Mouse (Mus musculus) stomach, embryonic 16.5 days (tissue): ENCODE results near the gene Prdm11. TPM values are rescaled to one million over a fixed set of nuclear protein-coding genes. Genes with fewer than 3 reads are reported as not detected.

Source experiments
- ATAC-seq: fragments of 200-750 bp; cut with Nextera tagmentation; 2 replicates; pipeline ENCODE4 v1.8.0; 2017; ENCODE audit warnings: moderate number of reproducible peaks, moderate TSS enrichment; ENCODE audit not compliant: insufficient read depth, low FRiP score
- H3K27ac ChIP-seq: fragments of 300-500 bp; sonication (generic); 2 replicates; pipeline ENCODE4 v1.5.1; 2014; ENCODE audit warnings: low read length
- H3K27me3 ChIP-seq: fragments of 300-500 bp; sonication (generic); 2 replicates; pipeline ENCODE4 v1.6.1; 2014; ENCODE audit warnings: low read length, control low read depth, mixed read lengths; ENCODE audit not compliant: control insufficient read depth, insufficient read depth
- H3K36me3 ChIP-seq: fragments of 300-500 bp; sonication (generic); 2 replicates; pipeline ENCODE4 v1.6.1; 2014; ENCODE audit warnings: low read length; ENCODE audit not compliant: control insufficient read depth, insufficient read depth
- H3K4me1 ChIP-seq: fragments of 300-500 bp; sonication (generic); 2 replicates; pipeline ENCODE4 v1.6.1; 2014; ENCODE audit warnings: low read length, control low read depth, mixed read lengths; ENCODE audit not compliant: control insufficient read depth, insufficient read depth
- H3K4me2 ChIP-seq: fragments of 300-500 bp; sonication (generic); 2 replicates; pipeline ENCODE4 v1.6.1; 2014; ENCODE audit warnings: low read depth, low read length, mixed read lengths
- H3K4me3 ChIP-seq: fragments of 300-500 bp; sonication (generic); replicated peaks from 2 replicates; pipeline ENCODE4 v1.5.1; 2014; ENCODE audit warnings: mild to moderate bottlenecking, low read length
- H3K9ac ChIP-seq: fragments of 300-500 bp; sonication (generic); 2 replicates; pipeline ENCODE4 v1.6.1; 2014; ENCODE audit warnings: low read length
- H3K9me3 ChIP-seq: fragments of 300-500 bp; sonication (generic); replicated peaks from 2 replicates; pipeline ENCODE4 v1.6.1; 2016; ENCODE audit warnings: low read length, control low read depth; ENCODE audit not compliant: control insufficient read depth
- WGBS: fragments of 180-500 bp; shearing (Covaris S2); extraction: QIAGEN DNeasy Blood & Tissue Kit; methylation state at CpG from one replicate; pipeline ENCODE4 v1.1.7; 2014; 5-methylcytosine and 5-hydroxymethylcytosine counted together
- polyA plus RNA-seq: library from polyadenylated mRNA; unstranded; fragments of >200 nt; fragmentation: Nextera tagmentation; extraction: Ambion mirVana; gene quantifications from 2 replicates; pipeline ENCODE4 v1.2.1, GENCODE M21; 2015

Prdm11 gene
- polyA plus RNA-seq, 1 experiment from 2014 or later = 9.9 TPM

DNA sequence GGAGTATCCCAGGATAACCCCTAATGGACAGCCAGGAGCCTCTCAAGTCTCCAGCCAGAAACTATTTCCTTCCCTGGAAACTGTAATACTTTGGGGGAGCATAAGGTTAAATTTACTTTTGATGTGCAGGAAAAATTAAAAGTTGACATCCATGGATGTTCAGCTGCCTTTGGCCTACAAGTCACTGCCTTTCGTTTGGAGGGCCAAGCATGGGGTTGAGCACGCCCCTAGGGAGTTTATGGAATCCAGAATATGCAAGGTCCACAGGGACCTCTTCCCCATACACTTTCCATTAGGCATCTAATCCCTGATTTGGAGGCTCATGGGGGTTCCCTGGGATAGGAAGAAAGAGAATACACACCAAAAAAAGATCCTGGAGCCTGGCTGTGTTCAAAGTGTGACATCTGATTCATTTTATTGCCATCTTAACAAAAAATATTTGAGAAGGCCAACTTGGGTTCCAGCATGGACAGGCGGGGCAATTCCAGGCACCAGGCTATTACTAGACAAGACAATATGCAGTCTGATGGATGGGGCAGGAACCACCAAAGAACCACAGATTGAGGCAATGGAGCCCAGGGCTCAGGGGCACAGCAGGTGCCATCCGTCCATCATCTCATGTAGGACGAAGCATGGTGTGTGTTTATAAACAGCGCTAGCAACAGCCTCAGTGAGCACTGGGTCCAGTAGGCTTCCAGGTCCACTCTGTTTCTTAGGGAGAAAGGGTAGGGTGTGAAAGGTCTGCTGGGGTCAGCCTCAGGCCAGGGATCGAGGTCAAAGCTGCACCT is 61.5 kb downstream of the Prdm11 start:
- ATAC-seq = no peak
- H3K9ac ChIP-seq = no peak overlapping the region
- 73% methylated on average over 7 of the region's 7 CpGs for WGBS
- no peak overlapping the region for H3K4me3 ChIP-seq
- peaks cover 21% of the 10 kb centered on the region for H3K4me1 ChIP-seq
- H3K9me3 ChIP-seq = no peaks in the 10 kb centered on the region
- 0 out of 2 replicates have a peak, but pooled peaks cover 9% of the 10 kb centered on the region for H3K36me3 ChIP-seq
- H3K4me2 ChIP-seq = no peak overlapping the region
- no peak overlapping the region for H3K27ac ChIP-seq
- no peaks in the 10 kb centered on the region for H3K27me3 ChIP-seq

DNA sequence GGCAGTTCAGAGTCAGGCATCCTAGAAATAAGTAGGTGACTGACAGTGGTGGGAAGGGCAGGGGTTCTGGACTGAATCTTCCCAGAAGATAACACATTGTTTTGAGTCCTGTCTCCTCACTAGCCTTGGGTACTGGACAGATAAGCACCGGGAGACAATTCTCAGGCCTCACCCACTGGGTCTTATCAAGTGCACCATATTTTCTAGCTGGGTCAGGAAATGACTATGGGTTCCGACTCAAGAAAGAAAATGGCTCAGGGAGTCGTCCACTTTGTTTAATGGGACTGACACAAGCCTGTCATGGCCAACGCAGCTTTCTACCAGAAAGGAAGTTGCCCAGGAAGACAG is 62.7 kb downstream of the Prdm11 start:
- no peak for ATAC-seq

DNA sequence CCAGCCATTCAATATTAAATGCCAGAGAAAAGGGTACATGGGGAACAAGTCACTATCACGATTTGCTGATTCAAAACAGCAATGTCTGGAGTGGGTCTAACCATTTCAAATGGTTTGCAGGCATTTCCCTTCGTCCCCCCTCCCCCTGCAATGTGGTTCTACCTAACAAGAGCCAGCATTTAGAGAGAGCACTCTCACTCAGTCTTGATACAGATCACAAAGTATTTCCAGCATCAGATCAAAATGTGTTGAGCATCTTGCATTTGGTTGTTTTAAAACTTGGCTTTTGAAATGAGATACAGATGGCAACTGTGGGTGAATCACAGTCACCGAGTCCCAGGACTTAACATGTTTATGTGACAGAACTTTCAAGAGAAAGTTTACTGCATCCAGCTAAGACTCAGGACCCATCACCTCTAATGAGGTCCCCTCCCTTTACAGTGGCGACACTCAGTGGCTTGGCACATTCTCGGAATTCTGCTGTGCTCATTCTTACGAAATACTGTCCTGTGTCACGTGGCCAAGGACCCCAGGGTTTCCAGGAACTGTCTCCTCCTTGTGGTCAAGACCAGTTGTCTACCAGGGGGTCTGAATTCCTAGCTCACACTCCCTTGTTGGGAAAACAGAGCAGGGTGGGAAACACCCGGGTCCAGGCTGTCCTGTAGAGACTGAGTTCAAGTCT is 63.2 kb downstream of the Prdm11 start:
- ATAC-seq = no peak
- WGBS = 62% methylated on average over 8 of the region's 8 CpGs
- Histone ChIP-seq H3K4me3 (no peak overlapping the region), H3K27ac (no peak overlapping the region), H3K9me3 (no peaks in the 10 kb centered on the region), H3K9ac (no peak overlapping the region), H3K4me2 (no peak overlapping the region), H3K36me3 (0 out of 2 replicates have a peak, but pooled peaks cover 12% of the 10 kb centered on the region), H3K27me3 (no peaks in the 10 kb centered on the region), H3K4me1 (peaks cover 5% of the 10 kb centered on the region)

More for the DNA sequence above, 62.7 kb downstream of the Prdm11 start:
- Histone ChIP-seq H3K27me3 (no peaks in the 10 kb centered on the region), H3K36me3 (0 out of 2 replicates have a peak, but pooled peaks cover 12% of the 10 kb centered on the region), H3K4me1 (peaks cover 10% of the 10 kb centered on the region), H3K4me3 (no peak overlapping the region), H3K9me3 (no peaks in the 10 kb centered on the region), H3K27ac (no peak overlapping the region), H3K9ac (no peak overlapping the region), H3K4me2 (no peak overlapping the region)
- WGBS = 71% methylated on average over 4 of the region's 4 CpGs

DNA sequence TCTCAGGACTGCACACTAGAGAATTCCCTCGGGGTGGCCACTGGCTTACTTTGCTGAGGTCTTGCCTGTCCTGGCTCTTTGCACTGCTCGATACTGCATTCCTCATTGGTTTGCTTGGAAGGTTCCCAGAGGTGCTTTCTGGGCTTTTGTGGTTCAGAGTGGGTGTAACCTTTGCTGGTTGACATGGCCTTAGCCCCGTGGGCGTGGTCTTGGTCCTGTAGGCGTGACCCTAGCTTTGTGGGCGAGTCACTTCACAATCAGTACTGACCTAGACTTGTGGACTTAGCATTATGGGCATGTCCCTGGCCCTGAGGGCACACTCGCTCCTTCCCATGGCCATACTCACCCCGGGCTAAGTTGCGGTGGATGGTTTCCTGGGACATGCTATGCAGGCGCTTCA is 65.8 kb downstream of the Prdm11 start:
- Histone ChIP-seq H3K4me2 (no peak overlapping the region), H3K36me3 (peaks cover 9% of the 10 kb centered on the region), H3K4me3 (no peak overlapping the region), H3K27me3 (no peaks in the 10 kb centered on the region), H3K9ac (no peak overlapping the region), H3K4me1 (no peaks in the 10 kb centered on the region), H3K27ac (no peak overlapping the region), H3K9me3 (no peaks in the 10 kb centered on the region)
- no peak for ATAC-seq
- 86% methylated on average over 10 of the region's 10 CpGs for WGBS

DNA sequence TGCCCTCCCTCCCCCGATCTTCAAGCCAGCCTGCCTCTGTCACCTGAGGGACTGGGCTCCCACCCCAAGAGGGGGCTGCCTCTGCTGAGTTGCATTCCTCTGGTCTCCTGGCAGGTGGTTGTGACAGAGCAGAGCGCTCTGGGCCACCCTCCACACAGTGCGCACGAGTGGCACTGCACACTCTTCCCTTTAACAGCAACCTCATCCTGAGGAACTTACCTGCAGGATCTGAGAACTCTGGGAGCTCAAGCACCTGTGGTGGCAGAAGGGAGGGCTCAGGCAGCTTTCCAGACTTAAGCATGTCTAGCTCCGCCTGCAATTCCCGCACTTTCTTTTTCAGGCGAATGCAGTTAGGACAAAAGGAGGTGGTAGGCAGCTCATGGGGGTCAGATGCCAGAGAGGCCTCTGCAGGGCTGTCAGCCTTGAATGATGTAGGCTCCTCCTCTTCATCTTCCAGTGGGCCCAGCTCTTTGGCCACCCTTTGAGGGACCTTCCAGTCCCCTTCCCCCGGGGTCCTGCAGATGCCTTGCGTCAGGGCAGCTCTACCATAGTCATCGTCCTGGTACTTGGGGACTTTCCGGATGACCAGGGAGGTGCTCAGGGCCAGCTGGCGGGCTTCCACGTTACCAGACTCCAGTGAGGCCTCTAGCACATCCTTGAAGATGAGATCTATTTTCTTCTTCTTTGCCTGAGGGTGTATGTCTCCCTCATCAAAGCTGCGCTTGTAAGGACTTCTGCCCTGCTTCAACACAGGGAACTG is 70.8 kb downstream of the Prdm11 start:
- ATAC-seq = no peak
- Histone ChIP-seq H3K4me3 (no peak overlapping the region), H3K4me2 (no peak overlapping the region), H3K27me3 (no peaks in the 10 kb centered on the region), H3K9me3 (no peaks in the 10 kb centered on the region), H3K36me3 (peaks cover 35% of the 10 kb centered on the region), H3K9ac (no peak overlapping the region), H3K27ac (no peak overlapping the region), H3K4me1 (no peaks in the 10 kb centered on the region)
- WGBS = 73% methylated on average over 14 of the region's 14 CpGs

DNA sequence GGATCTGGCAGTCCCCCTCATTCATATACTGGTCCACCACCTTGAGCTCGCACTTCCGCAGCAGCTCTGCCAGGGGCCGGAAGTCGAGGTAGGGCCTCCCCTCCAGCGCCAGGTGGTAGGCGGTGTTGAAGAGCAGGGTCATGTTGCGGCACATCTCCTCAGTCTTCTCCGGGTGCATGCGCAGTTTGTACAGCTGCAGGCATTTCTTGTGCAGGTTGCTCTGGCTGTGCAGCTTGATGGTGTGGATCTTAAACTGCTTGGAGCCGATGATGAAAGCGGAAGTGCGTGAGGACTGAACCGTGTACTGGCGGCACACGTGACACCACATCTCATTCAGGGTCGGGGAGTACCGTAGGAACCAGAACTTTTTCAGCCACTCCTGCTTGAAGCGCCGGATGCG is 72.3 kb downstream of the Prdm11 start:
- WGBS = 96% methylated on average over 20 of the region's 20 CpGs
- Histone ChIP-seq H3K9me3 (no peaks in the 10 kb centered on the region), H3K36me3 (peaks cover 34% of the 10 kb centered on the region), H3K27ac (no peak overlapping the region), H3K4me2 (no peak overlapping the region), H3K4me3 (no peak overlapping the region), H3K4me1 (no peaks in the 10 kb centered on the region; the same call in 1 of the 2 replicates), H3K27me3 (no peaks in the 10 kb centered on the region), H3K9ac (no peak overlapping the region)
- ATAC-seq = no peak

DNA sequence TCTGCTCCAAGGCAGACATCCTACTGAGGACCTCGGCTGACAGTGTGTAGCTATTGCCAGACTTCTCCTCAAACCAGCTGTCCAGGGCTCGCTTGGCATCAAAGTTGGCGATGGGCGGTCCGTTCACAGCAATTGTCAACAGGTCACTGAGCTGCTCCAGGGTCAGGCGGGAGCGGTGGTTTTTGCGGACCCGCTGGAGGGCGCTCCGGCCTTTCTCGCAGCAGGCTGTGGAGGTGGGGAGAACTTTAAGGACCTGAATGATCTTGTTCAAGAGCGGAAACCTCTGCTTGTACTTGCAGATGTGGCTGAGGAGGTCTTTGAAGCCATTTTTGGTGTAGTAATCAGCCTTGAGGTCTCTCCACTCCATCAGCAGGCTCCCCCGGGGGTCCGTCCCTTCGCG is 73.9 kb downstream of the Prdm11 start:
- H3K4me1 ChIP-seq = peaks cover 14% of the 10 kb centered on the region
- peaks cover 35% of the 10 kb centered on the region for H3K36me3 ChIP-seq
- no peak overlapping the region for H3K4me3 ChIP-seq
- WGBS = 89% methylated on average over 17 of the region's 17 CpGs
- no peak overlapping the region for H3K4me2 ChIP-seq
- ATAC-seq = no peak
- no peaks in the 10 kb centered on the region for H3K27me3 ChIP-seq
- no peaks in the 10 kb centered on the region for H3K9me3 ChIP-seq
- no peak overlapping the region for H3K27ac ChIP-seq
- H3K9ac ChIP-seq = no peak overlapping the region

DNA sequence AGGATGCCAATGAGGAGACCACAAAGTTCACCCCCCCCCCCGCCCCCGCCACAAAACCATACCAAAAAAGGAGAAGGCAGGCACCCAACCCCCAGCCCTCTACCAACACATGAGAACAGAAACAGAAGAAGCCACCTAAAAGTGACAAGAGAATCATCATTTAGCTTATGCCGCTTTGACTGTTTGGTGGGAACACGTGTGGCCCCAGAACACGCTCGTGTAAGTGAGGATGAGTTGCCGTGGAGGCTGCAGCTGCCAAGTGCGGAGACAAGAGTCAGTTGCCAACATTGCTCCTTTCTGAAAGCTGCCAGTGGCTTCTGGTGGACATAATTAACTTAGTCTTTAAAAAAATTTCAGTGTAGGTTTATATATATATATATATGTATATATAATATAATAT is 74.4 kb downstream of the Prdm11 start:
- no peak for ATAC-seq
- Histone ChIP-seq H3K4me3 (no peak overlapping the region), H3K36me3 (peaks cover 35% of the 10 kb centered on the region), H3K27me3 (no peaks in the 10 kb centered on the region), H3K9ac (no peak overlapping the region), H3K4me2 (no peak overlapping the region), H3K9me3 (no peaks in the 10 kb centered on the region), H3K4me1 (peaks cover 15% of the 10 kb centered on the region), H3K27ac (no peak overlapping the region)
- 83% methylated on average over 8 of the region's 8 CpGs for WGBS

DNA sequence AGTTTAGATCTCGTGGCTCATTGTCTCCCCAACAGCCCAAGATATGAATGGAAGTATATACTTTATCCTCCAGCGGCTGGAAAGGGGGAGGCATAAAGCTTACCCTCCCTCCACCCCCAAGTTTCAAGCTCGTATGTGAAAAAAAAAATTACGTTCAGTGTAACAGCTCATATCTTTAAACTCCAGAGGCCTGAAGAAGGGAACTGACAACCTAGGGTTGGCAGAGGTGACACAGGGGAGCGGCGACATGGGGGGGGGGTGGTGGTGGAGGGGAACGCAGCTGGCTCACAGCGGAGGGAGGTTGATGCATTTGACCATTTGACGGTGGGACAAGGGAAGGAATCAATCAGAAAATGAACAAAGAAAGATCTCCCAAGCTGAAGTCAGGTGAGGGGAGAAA is 74.9 kb downstream of the Prdm11 start:
- no peak overlapping the region for H3K9ac ChIP-seq
- 73% methylated on average over 9 of the region's 9 CpGs for WGBS
- peaks cover 35% of the 10 kb centered on the region for H3K36me3 ChIP-seq

More for the DNA sequence above, 74.9 kb downstream of the Prdm11 start:
- ATAC-seq = no peak
- Histone ChIP-seq H3K27ac (no peak overlapping the region), H3K4me2 (no peak overlapping the region), H3K27me3 (no peaks in the 10 kb centered on the region), H3K4me3 (no peak overlapping the region), H3K9me3 (no peaks in the 10 kb centered on the region), H3K4me1 (peaks cover 15% of the 10 kb centered on the region)
